Mouse (Mus musculus) CH12.LX (cell line): Measurements from ENCODE around the gene Nfix. TPM values are rescaled to one million over a fixed set of nuclear protein-coding genes. Genes with fewer than 3 reads are reported as not detected.

ENCODE experiments used
- DNase-seq: peaks from one replicate; pipeline ENCODE4 v3.0.0-alpha.2; 2013; ENCODE audit errors: extremely low read depth
- H3K27ac ChIP-seq: 2 replicates; pipeline ENCODE4 v1.5.1; 2012; ENCODE audit warnings: low read depth, mild to moderate bottlenecking, control low read depth, moderate library complexity; ENCODE audit not compliant: insufficient read depth
- H3K27me3 ChIP-seq: replicated peaks from 2 replicates; pipeline ENCODE3; 2012; ENCODE audit warnings: inconsistent platforms
- H3K36me3 ChIP-seq, 2 experiments: replicated peaks in 1 of 2; 2 replicates each; pipeline versions ENCODE3 to v1.6.1; 2012; ENCODE audit warnings: inconsistent platforms in 1 of 2, low read length in 1 of 2, mild to moderate bottlenecking in 1 of 2, mixed read lengths in 1 of 2, moderate library complexity in 1 of 2; ENCODE audit not compliant: control insufficient read depth in 1 of 2, insufficient read depth in 1 of 2
- H3K4me1 ChIP-seq, 2 experiments: 2 replicates each; pipeline ENCODE4 v1.6.1; 2012; ENCODE audit warnings: inconsistent platforms in 1 of 2, moderate library complexity in 1 of 2; ENCODE audit not compliant: insufficient read depth in 2 of 2, control insufficient read depth in 1 of 2
- H3K4me2 ChIP-seq: 2 replicates; pipeline ENCODE4 v1.6.1; 2012; ENCODE audit warnings: low read depth, mild to moderate bottlenecking, control low read depth; ENCODE audit not compliant: poor library complexity, insufficient read depth, severe bottlenecking
- H3K4me3 ChIP-seq, 3 experiments: fragments of 150-350 bp in 1 of 3; sonication (generic) in 1 of 3; replicated peaks in 1 of 3; 2 replicates each; pipeline versions ENCODE3 to v1.5.1; 2011 to 2012; ENCODE audit warnings: low read depth in 2 of 3, low read length in 2 of 3, mild to moderate bottlenecking in 2 of 3, moderate library complexity in 2 of 3, control low read depth in 1 of 3, improper control_type of control experiment in 1 of 3, inconsistent platforms in 1 of 3, mixed read lengths in 1 of 3; ENCODE audit not compliant: poor library complexity in 1 of 3
- H3K79me2 ChIP-seq: replicated peaks from 2 replicates; pipeline ENCODE4 v1.6.1; 2012; ENCODE audit warnings: mild to moderate bottlenecking, moderate library complexity; ENCODE audit not compliant: control insufficient read depth, poor library complexity, insufficient read depth, severe bottlenecking; ENCODE audit errors: extremely low read depth
- H3K9ac ChIP-seq: 2 replicates; pipeline ENCODE4 v1.6.1; 2012; ENCODE audit warnings: low read depth, mild to moderate bottlenecking, control low read depth, moderate library complexity; ENCODE audit not compliant: insufficient read depth
- H3K9me3 ChIP-seq: replicated peaks from 2 replicates; pipeline ENCODE3; 2012; ENCODE audit warnings: low read length, inconsistent platforms, mixed read lengths
- BHLHE40 ChIP-seq: IDR thresholded peaks from 2 replicates; pipeline ENCODE4 v1.6.1; 2011; ENCODE audit warnings: mild to moderate bottlenecking, low read depth, low read length, improper control_type of control experiment
- CHD1 ChIP-seq: IDR thresholded peaks from 2 replicates; pipeline ENCODE4 v1.6.1; 2012; ENCODE audit warnings: low read depth, low read length, improper control_type of control experiment, inconsistent platforms
- CTCF ChIP-seq, 2 experiments: IDR thresholded peaks in 1 of 2; conservative IDR thresholded peaks in 1 of 2; 2 replicates each; pipeline ENCODE4 v1.5.1; 2011 to 2012; ENCODE audit warnings: low read depth in 2 of 2, low read length in 2 of 2, improper control_type of control experiment in 1 of 2, inconsistent platforms in 1 of 2, mild to moderate bottlenecking in 1 of 2, moderate library complexity in 1 of 2
- ELF1 ChIP-seq: IDR thresholded peaks from 2 replicates; pipeline ENCODE4 v1.6.1; 2014; ENCODE audit warnings: low read depth, mild to moderate bottlenecking, inconsistent platforms, low read length, improper control_type of control experiment
- EP300 ChIP-seq: IDR thresholded peaks from 2 replicates; pipeline ENCODE4 v1.6.1; 2011; ENCODE audit warnings: low read length, improper control_type of control experiment
- ETS1 ChIP-seq: conservative IDR thresholded peaks from 2 replicates; pipeline ENCODE4 v1.6.1; 2012; ENCODE audit warnings: low read depth, mild to moderate bottlenecking, inconsistent platforms, low read length, improper control_type of control experiment, moderate library complexity
- JUN ChIP-seq: IDR thresholded peaks from 2 replicates; pipeline ENCODE4 v1.6.1; 2011; ENCODE audit warnings: low read depth, mild to moderate bottlenecking, low read length, improper control_type of control experiment, moderate library complexity; ENCODE audit not compliant: insufficient read depth
- KAT2A ChIP-seq: IDR thresholded peaks from 2 replicates; pipeline ENCODE4 v1.6.1; 2012; ENCODE audit warnings: low read length, improper control_type of control experiment, inconsistent platforms; ENCODE audit not compliant: insufficient replicate concordance
- MAFK ChIP-seq: IDR thresholded peaks from 2 replicates; pipeline ENCODE4 v1.6.1; 2011; ENCODE audit warnings: low read length, improper control_type of control experiment; ENCODE audit not compliant: insufficient replicate concordance
- MAZ ChIP-seq: IDR thresholded peaks from 2 replicates; pipeline ENCODE4 v1.6.1; 2012; ENCODE audit warnings: low read depth, mild to moderate bottlenecking, inconsistent platforms, low read length, improper control_type of control experiment, moderate library complexity
- MEF2A ChIP-seq: IDR thresholded peaks from 2 replicates; pipeline ENCODE4 v1.6.1; 2014; ENCODE audit warnings: low read depth, mild to moderate bottlenecking, inconsistent platforms, low read length, improper control_type of control experiment, borderline replicate concordance
- MYC ChIP-seq: IDR thresholded peaks from 2 replicates; pipeline ENCODE4 v1.6.1; 2011; ENCODE audit warnings: low read depth, mild to moderate bottlenecking, improper control_type of control experiment, low read length
- PAX5 ChIP-seq: IDR thresholded peaks from 2 replicates; pipeline ENCODE4 v1.6.1; 2012; ENCODE audit warnings: low read length, inconsistent platforms, mixed read lengths
- POLR2A ChIP-seq: IDR thresholded peaks from 2 replicates; pipeline ENCODE4 v1.6.1; 2011; ENCODE audit warnings: low read depth, mild to moderate bottlenecking, improper control_type of control experiment, low read length
- POLR2AphosphoS2 ChIP-seq: IDR thresholded peaks from 2 replicates; pipeline ENCODE4 v1.6.1; 2011; ENCODE audit warnings: low read depth, low read length, improper control_type of control experiment
- RAD21 ChIP-seq: IDR thresholded peaks from 2 replicates; pipeline ENCODE4 v1.6.1; 2011; ENCODE audit warnings: low read depth, mild to moderate bottlenecking, low read length, improper control_type of control experiment, moderate library complexity
- RCOR1 ChIP-seq: conservative IDR thresholded peaks from 2 replicates; pipeline ENCODE4 v1.6.1; 2012; ENCODE audit warnings: low read depth, mild to moderate bottlenecking, inconsistent platforms, low read length, improper control_type of control experiment
- TBP ChIP-seq: conservative IDR thresholded peaks from 2 replicates; pipeline ENCODE4 v1.6.1; 2011; ENCODE audit warnings: low read depth, low read length, improper control_type of control experiment
- TCF12 ChIP-seq: IDR thresholded peaks from 2 replicates; pipeline ENCODE4 v1.6.1; 2014; ENCODE audit warnings: low read depth, mild to moderate bottlenecking, inconsistent platforms, low read length, improper control_type of control experiment
- UBTF ChIP-seq: IDR thresholded peaks from 2 replicates; pipeline ENCODE4 v1.6.1; 2012; ENCODE audit warnings: low read depth, mild to moderate bottlenecking, inconsistent platforms, low read length, improper control_type of control experiment, moderate library complexity
- ZC3H11A ChIP-seq: IDR thresholded peaks from 2 replicates; pipeline ENCODE4 v1.6.1; 2012; ENCODE audit warnings: low read depth, mild to moderate bottlenecking, inconsistent platforms, low read length, improper control_type of control experiment
- ZKSCAN1 ChIP-seq: IDR thresholded peaks from 2 replicates; pipeline ENCODE4 v1.6.1; 2012; ENCODE audit warnings: low read depth, inconsistent platforms, low read length, improper control_type of control experiment, borderline replicate concordance
- ZMIZ1 ChIP-seq: IDR thresholded peaks from 2 replicates; pipeline ENCODE4 v1.6.1; 2012; ENCODE audit warnings: low read depth, mild to moderate bottlenecking, inconsistent platforms, low read length, improper control_type of control experiment
- ZNF384 ChIP-seq: IDR thresholded peaks from 2 replicates; pipeline ENCODE4 v1.6.1; 2012; ENCODE audit warnings: low read depth, low read length, improper control_type of control experiment, inconsistent platforms
- dilution Hi-C: fragments of 300-500 bp; cut with MboI; formaldehyde crosslinking; loops from 2 replicates; pipeline ENCODE4 v1.14.3; 2020; ENCODE audit warnings: low sequenced_read_pairs; ENCODE audit not compliant: extremely low pct_unique_long_range_greater_than_20kb, extremely low pct_ligation_motif_present
- in situ Hi-C: fragments of 300-500 bp; cut with MboI; formaldehyde crosslinking; loops from 3 replicates; pipeline ENCODE4 v1.14.3; 2019; ENCODE audit warnings: low sequenced_read_pairs, low pct_ligation_motif_present, low pct_unique_long_range_greater_than_20kb, mixed read lengths
- polyA plus RNA-seq: library from polyadenylated mRNA; unstranded; fragments of >175 nt; gene quantifications from 2 replicates; pipeline ENCODE4 v1.2.1, GENCODE M21; 2012; ENCODE audit warnings: low read depth; ENCODE audit not compliant: insufficient read length
- total RNA-seq, 2 experiments: library from RNA; depleted of rRNA; stranded (reverse); fragments of 300-350 nt in 1 of 2; fragments of >200 nt in 1 of 2; gene quantifications; 2 replicates each; pipeline ENCODE4 v1.2.3; 2012 to 2014

The Nfix gene
- total and polyA plus RNA-seq, 3 experiments, result 0.09 to 10.5 (median 1.1) TPM

- DNase-seq, result no peak
- peaks cover 59% of the 10 kb centered on the region for H3K27me3 ChIP-seq
- H3K79me2 ChIP-seq, result no peaks in the 10 kb centered on the region
- H3K4me2 ChIP-seq, result no peak overlapping the region
- no peak overlapping the region for H3K4me3 ChIP-seq
- no peak for TF ChIP-seq EP300
- TF ChIP-seq KAT2A, result no peak
- TF ChIP-seq TBP, result no peak
- no peak for TF ChIP-seq ETS1
- TF ChIP-seq ZNF384, result no peak
- no peak for TF ChIP-seq TCF12
- TF ChIP-seq MEF2A, result no peak
- TF ChIP-seq CTCF (conservative IDR thresholded peaks at IDR 0.05 in 1 of 2, IDR thresholded peaks at IDR 0.05 in 1 of 2; ENCODE audit: low read depth in 2 of 2, low read length in 2 of 2), result no peak
- no peak for TF ChIP-seq RCOR1
- TF ChIP-seq ZKSCAN1, result no peak
- no peak for TF ChIP-seq ELF1
- TF ChIP-seq MYC, result no peak
- no peak for TF ChIP-seq JUN
- TF ChIP-seq POLR2A, result no peak
- no peaks in the 10 kb centered on the region for H3K9me3 ChIP-seq
- dilution Hi-C loops, result no loop called here
- H3K4me1 ChIP-seq, result peaks cover 11 to 20% of the 10 kb centered on the region in 2 experiments
- H3K9ac ChIP-seq, result no peak overlapping the region
- H3K27ac ChIP-seq, result no peak overlapping the region
- no peaks in the 10 kb centered on the region for H3K36me3 ChIP-seq
- in situ Hi-C loops, result loop anchor here (10.0 kb wide), 1 partner anchor 96 kb away; no protein-coding TSS in a partner anchor
Observed at GRCm38 (mm10) chr8:84718476-84718875, 81.7 kb downstream of the Nfix start.

GRCm38 (mm10) chr8:84716790-84717189 is 83.4 kb downstream of the Nfix start:
- no peaks in the 10 kb centered on the region for H3K9me3 ChIP-seq
- no peak overlapping the region for H3K27ac ChIP-seq
- DNase-seq, result no peak
- dilution Hi-C loops (no loop called here), in situ Hi-C loops (loop anchor here (10.0 kb wide), 1 partner anchor 98 kb away; no protein-coding TSS in a partner anchor)
- no peak overlapping the region for H3K4me3 ChIP-seq
- no peak overlapping the region for H3K9ac ChIP-seq
- H3K36me3 ChIP-seq, result no peaks in the 10 kb centered on the region
- H3K4me1 ChIP-seq, result peaks cover 3 to 23% of the 10 kb centered on the region in 2 experiments; a peak in 3 of 4 replicates
- TF ChIP-seq RAD21 (no peak), MEF2A (no peak), MAFK (no peak), MYC (no peak), ZMIZ1 (no peak), JUN (no peak), CHD1 (no peak), MAZ (no peak), ZC3H11A (no peak), KAT2A (no peak), POLR2A (no peak), CTCF (conservative IDR thresholded peaks at IDR 0.05 in 1 of 2, IDR thresholded peaks at IDR 0.05 in 1 of 2; ENCODE audit: low read depth in 2 of 2, low read length in 2 of 2) (no peak), RCOR1 (no peak), PAX5 (no peak), EP300 (no peak), BHLHE40 (no peak), UBTF (no peak), ELF1 (no peak), POLR2AphosphoS2 (no peak)
- peaks cover 64% of the 10 kb centered on the region for H3K27me3 ChIP-seq
- no peaks in the 10 kb centered on the region for H3K79me2 ChIP-seq
- H3K4me2 ChIP-seq, result no peak overlapping the region
